Mouse (Mus musculus) T-cell, adult 2 months (primary cell): ENCODE data around the gene Olfr851.

Experiments
- DNase-seq: peaks from one replicate; pipeline ENCODE4 v3.0.0; 2022; ENCODE audit warnings: low spot score

Olfr851 gene

GRCm38 (mm10) chr9:19492995-19493394, at the start of gene Olfr851:
Olfr851 (plus strand) TSS chr9:19493295.
- no peak for DNase-seq

GRCm38 (mm10) chr9:19478148-19478547, 14.9 kb upstream of the Olfr851 start, which contains the start of gene Olfr850:
Olfr850 (minus strand) TSS chr9:19478248.
- no peak for DNase-seq

- no peak for DNase-seq
These were observed 47.9 kb downstream of the Olfr851 start, which contains the start of gene Olfr853 for GRCm38 (mm10) chr9:19540976-19541375. Olfr853 (minus strand) TSS chr9:19541076.
